ENCODE assay signal across 25 mouse cellular contexts in the genomic region with DNA sequence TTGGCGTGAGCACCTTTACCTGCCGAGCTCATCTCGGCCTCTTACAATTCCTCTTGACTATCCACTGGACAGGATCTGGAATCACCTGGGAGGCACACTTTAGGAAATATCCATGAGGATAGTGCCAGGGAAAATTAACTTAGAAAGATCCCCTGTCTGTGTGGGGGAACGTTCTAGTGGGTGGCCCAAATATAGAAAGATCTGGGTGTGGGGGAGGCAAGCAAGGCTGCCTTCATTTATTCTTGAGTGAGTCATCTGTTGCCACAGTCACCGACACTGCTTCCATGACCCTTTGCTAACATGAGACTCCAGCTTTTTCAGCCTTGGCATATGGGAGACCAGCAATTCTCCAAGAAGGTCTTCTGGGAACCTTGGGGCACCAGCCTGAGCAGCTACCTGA.
DNase-seq lines count a peak whose midpoint lies in the region; ATAC-seq lines count a peak whose summit lies in the region.
"Had no signal": no experiment of that assay in that cellular context is flagged by ENCODE, and none has a peak within 500 bp of the region (broad histone marks: within the 10 kb centered on the region; RNA-seq: fewer than 3 reads in every experiment).

No protein-coding gene starts in this region.

- 94% methylated on average over 5 of the region's 5 CpGs for WGBS in forebrain, embryonic 11.5 days
- 94% methylated on average over 5 of the region's 5 CpGs for WGBS in forebrain, embryonic 14.5 days

- no peak overlapping the region for H3K27ac ChIP-seq in forebrain, embryonic 11.5 days (ENCODE audit: low read depth, low read length)
- no peak overlapping the region for H3K27ac ChIP-seq in forebrain, embryonic 14.5 days (ENCODE audit: low read depth, low read length)
- H3K27ac ChIP-seq: embryonic facial prominence, embryonic 13.5 days; embryonic facial prominence, embryonic 15.5 days; forebrain, embryonic 10.5 days; forebrain, embryonic 13.5 days had no signal

- no peak for ATAC-seq in forebrain, embryonic 11.5 days (replicated peaks; ENCODE audit: low FRiP score)
- ATAC-seq in forebrain, embryonic 14.5 days, result no peak
- ATAC-seq: CD4-positive, CD25-positive, alpha-beta regulatory T cell, adult 4 months; forebrain, embryonic 13.5 days; forebrain, embryonic 16.5 days had no signal

- no peaks in the 10 kb centered on the region; the same call in 1 of the 2 replicates for H3K4me1 ChIP-seq in forebrain, embryonic 11.5 days (replicated peaks; ENCODE audit: control insufficient read depth, insufficient read depth, low read length)
- H3K4me1 ChIP-seq in forebrain, embryonic 14.5 days (ENCODE audit: control insufficient read depth, insufficient read depth, low read length), result no peaks in the 10 kb centered on the region
- H3K4me1 ChIP-seq: forebrain, embryonic 13.5 days had no signal

- H3K36me3 ChIP-seq in forebrain, embryonic 11.5 days (ENCODE audit: control insufficient read depth, insufficient read depth, low read length), result no peaks in the 10 kb centered on the region
- no peaks in the 10 kb centered on the region for H3K36me3 ChIP-seq in forebrain, embryonic 14.5 days (ENCODE audit: control insufficient read depth, insufficient read depth, low read length)
- H3K36me3 ChIP-seq: embryonic facial prominence, embryonic 13.5 days; embryonic facial prominence, embryonic 15.5 days; forebrain, embryonic 10.5 days; G1E had no signal

- peak; percentile 2 for DNase-seq in forebrain, embryonic 11.5 days (ENCODE audit: low spot score)
- DNase-seq in forebrain, embryonic 14.5 days (ENCODE audit: low spot score), result no peak
- peak; percentile 46 for DNase-seq in right cerebral cortex, adult 18-20 months
- DNase-seq in right cerebral cortex, postnatal 14 days, result no peak
- DNase-seq in ovary, postnatal 14 days (ENCODE audit: low spot score), result no peak
- DNase-seq: adrenal gland, adult 2 months; adrenal gland, postnatal 10 days; adrenal gland, postnatal 25 days; B cell, adult 2 months; cerebellum, adult 11 months; cerebellum, adult 18-20 months; cerebellum, adult 8-10 months; cerebellum, adult 9-11 months; cerebellum, postnatal 14 days; cerebellum, postnatal 36 days; embryo, embryonic 11 days had no signal

- no peak overlapping the region for H3K9ac ChIP-seq in forebrain, embryonic 11.5 days (ENCODE audit: low read length)
- no peak overlapping the region for H3K9ac ChIP-seq in forebrain, embryonic 14.5 days (ENCODE audit: low read length)
- H3K9ac ChIP-seq: embryonic facial prominence, embryonic 13.5 days; embryonic facial prominence, embryonic 15.5 days; forebrain, embryonic 13.5 days had no signal

- no peak overlapping the region for H3K4me2 ChIP-seq in forebrain, embryonic 11.5 days (ENCODE audit: low read depth, low read length, severe bottlenecking)
- no peak overlapping the region for H3K4me2 ChIP-seq in forebrain, embryonic 14.5 days (ENCODE audit: low read length)
- H3K4me2 ChIP-seq: embryonic facial prominence, embryonic 13.5 days; embryonic facial prominence, embryonic 15.5 days; forebrain, embryonic 13.5 days had no signal

- no peak overlapping the region for H3K4me3 ChIP-seq in forebrain, embryonic 11.5 days (ENCODE audit: low read depth, low read length)
- no peak overlapping the region for H3K4me3 ChIP-seq in forebrain, embryonic 14.5 days (ENCODE audit: low read depth, low read length)
- H3K4me3 ChIP-seq: embryonic facial prominence, embryonic 13.5 days; embryonic facial prominence, embryonic 15.5 days; erythroblast, embryonic 14.5 days; forebrain, embryonic 10.5 days; forebrain, embryonic 13.5 days had no signal

- no peaks in the 10 kb centered on the region for H3K9me3 ChIP-seq in forebrain, embryonic 11.5 days (ENCODE audit: control insufficient read depth, low read length)
- no peaks in the 10 kb centered on the region for H3K9me3 ChIP-seq in forebrain, embryonic 14.5 days (replicated peaks; ENCODE audit: control insufficient read depth, low read length)
- H3K9me3 ChIP-seq: embryonic facial prominence, embryonic 13.5 days; embryonic facial prominence, embryonic 15.5 days; forebrain, embryonic 10.5 days; forebrain, embryonic 13.5 days; G1E had no signal

- H3K27me3 ChIP-seq in forebrain, embryonic 11.5 days (ENCODE audit: control insufficient read depth, insufficient read depth, low read length), result no peaks in the 10 kb centered on the region
- H3K27me3 ChIP-seq in forebrain, embryonic 14.5 days (replicated peaks; ENCODE audit: control insufficient read depth, insufficient read depth, low read length), result no peaks in the 10 kb centered on the region
- H3K27me3 ChIP-seq: CH12.LX; embryonic facial prominence, embryonic 13.5 days; embryonic facial prominence, embryonic 15.5 days; forebrain, embryonic 13.5 days had no signal

Comparison
In these comparisons a context has a peak if more than half of its experiments do, and no peak if none do; other contexts are left out.
1. DNase-seq: peak in forebrain, embryonic 11.5 days (single experiment) and right cerebral cortex, adult 18-20 months (single experiment); none in forebrain, embryonic 14.5 days (single experiment), right cerebral cortex, postnatal 14 days (single experiment) and ovary, postnatal 14 days (single experiment).